Comparison of ENCODE assay signal across 13 mouse cellular contexts in the genomic region with DNA sequence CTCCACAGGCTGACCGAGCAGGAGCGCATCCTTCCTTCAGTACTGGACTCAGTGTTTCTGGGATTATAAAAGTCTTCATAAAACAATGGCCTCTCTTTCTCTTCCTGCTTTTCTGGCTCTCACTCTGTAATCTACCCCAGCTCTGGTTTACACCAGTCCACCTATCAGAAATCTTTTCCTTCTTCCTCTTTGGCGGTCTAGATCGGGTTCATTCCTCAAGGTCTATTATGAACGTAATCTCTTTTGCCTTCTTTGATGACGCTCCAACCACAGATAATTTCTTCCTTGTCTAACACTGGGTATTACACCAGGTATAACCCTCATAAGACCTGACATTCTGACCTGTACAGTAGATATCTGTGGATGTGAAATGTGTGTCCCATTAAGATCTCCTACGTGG. TPM values are rescaled to one million over a fixed set of nuclear protein-coding genes. Genes with fewer than 3 reads are reported as not detected.
A peak's percentile ranks its signal among the peaks of the same experiment; 100 is the strongest.
DNase-seq lines count a peak whose midpoint lies in the region; ATAC-seq and TF ChIP-seq lines count a peak whose summit lies in the region.
"Had no signal": no experiment of that assay in that cellular context is flagged by ENCODE, and none has a peak within 500 bp of the region (broad histone marks: within the 10 kb centered on the region; RNA-seq: fewer than 3 reads in every experiment).

No protein-coding gene starts in this region.

- no peaks in the 10 kb centered on the region; the same call in 1 of the 2 replicates for H3K36me3 ChIP-seq in heart, embryonic 15.5 days
- H3K36me3 ChIP-seq in hindbrain, embryonic 15.5 days, result no peaks in the 10 kb centered on the region
- H3K36me3 ChIP-seq in neural tube, embryonic 13.5 days, result no peaks in the 10 kb centered on the region
- no peaks in the 10 kb centered on the region for H3K36me3 ChIP-seq in liver, embryonic 12.5 days
- no peaks in the 10 kb centered on the region for H3K36me3 ChIP-seq in thymus, adult 2 months (ENCODE audit: control insufficient read depth, insufficient read depth, low read length)

- no peaks in the 10 kb centered on the region for H3K9me3 ChIP-seq in heart, embryonic 15.5 days (replicated peaks)
- H3K9me3 ChIP-seq in hindbrain, embryonic 15.5 days, result no peaks in the 10 kb centered on the region
- no peaks in the 10 kb centered on the region for H3K9me3 ChIP-seq in neural tube, embryonic 13.5 days
- H3K9me3 ChIP-seq in liver, embryonic 12.5 days (replicated peaks), result no peaks in the 10 kb centered on the region

- DNase-seq in heart, postnatal 4 days, result no peak
- DNase-seq in MEL-GATA-1-ER (ENCODE audit: extremely low read depth, low read depth), result peak; percentile 6
- no peak for DNase-seq in thymus, adult 2 months
- DNase-seq: adrenal gland, postnatal 10 days; gastrocnemius, postnatal 10 days; heart, postnatal 10 days; lung, postnatal 10 days; thymus, postnatal 14 days had no signal

- ATAC-seq in heart, embryonic 15.5 days (replicated peaks; ENCODE audit: insufficient number of reproducible peaks, insufficient read depth, low FRiP score, low read depth), result no peak
- no peak for ATAC-seq in hindbrain, embryonic 15.5 days (ENCODE audit: low FRiP score, low read depth)
- no peak for ATAC-seq in neural tube, embryonic 13.5 days (ENCODE audit: low read depth)
- no peak for ATAC-seq in liver, embryonic 12.5 days

- H3K27me3 ChIP-seq in heart, embryonic 15.5 days, result no peaks in the 10 kb centered on the region
- H3K27me3 ChIP-seq in hindbrain, embryonic 15.5 days, result no peaks in the 10 kb centered on the region
- H3K27me3 ChIP-seq in neural tube, embryonic 13.5 days, result no peaks in the 10 kb centered on the region
- no peaks in the 10 kb centered on the region for H3K27me3 ChIP-seq in liver, embryonic 12.5 days (replicated peaks)
- H3K27me3 ChIP-seq in thymus, adult 2 months (ENCODE audit: control insufficient read depth, insufficient read depth, low read length), result no peaks in the 10 kb centered on the region

- H3K9ac ChIP-seq in heart, embryonic 15.5 days, result no peak overlapping the region
- H3K9ac ChIP-seq in hindbrain, embryonic 15.5 days, result no peak overlapping the region
- H3K9ac ChIP-seq in neural tube, embryonic 13.5 days, result peak overlapping the region; percentile 100; the same call in 1 of the 2 replicates
- H3K9ac ChIP-seq in liver, embryonic 12.5 days, result no peak overlapping the region

- no peak overlapping the region for H3K27ac ChIP-seq in heart, embryonic 15.5 days
- no peak overlapping the region for H3K27ac ChIP-seq in hindbrain, embryonic 15.5 days (replicated peaks)
- H3K27ac ChIP-seq in neural tube, embryonic 13.5 days (replicated peaks), result no peak overlapping the region
- no peak overlapping the region for H3K27ac ChIP-seq in liver, embryonic 12.5 days
- H3K27ac ChIP-seq in thymus, adult 2 months (ENCODE audit: control insufficient read depth, insufficient read depth, low read length), result no peak overlapping the region
- H3K27ac ChIP-seq: kidney, postnatal 0 days had no signal

- H3K4me3 ChIP-seq in heart, embryonic 15.5 days, result no peak overlapping the region
- no peak overlapping the region for H3K4me3 ChIP-seq in hindbrain, embryonic 15.5 days
- H3K4me3 ChIP-seq in neural tube, embryonic 13.5 days, result peak overlapping the region; percentile 70; the same call in 1 of the 2 replicates
- no peak overlapping the region for H3K4me3 ChIP-seq in liver, embryonic 12.5 days
- H3K4me3 ChIP-seq in thymus, adult 2 months (ENCODE audit: control insufficient read depth, insufficient read depth, low read length), result no peak overlapping the region

- no peak for TF ChIP-seq POLR2A in thymus, adult 2 months (IDR thresholded peaks at IDR 0.05; ENCODE audit: control insufficient read depth, extremely low read depth, insufficient read depth, low read length, poor library complexity)

- no peak for TF ChIP-seq CTCF in thymus, adult 2 months (IDR thresholded peaks at IDR 0.05; ENCODE audit: borderline replicate concordance, control insufficient read depth, extremely low read depth, insufficient read depth, low read length, poor library complexity)

- WGBS in heart, embryonic 15.5 days, result 76% methylated on average over 7 of the region's 7 CpGs
- 79% methylated on average over 7 of the region's 7 CpGs for WGBS in hindbrain, embryonic 15.5 days
- WGBS in neural tube, embryonic 13.5 days, result 81% methylated on average over 7 of the region's 7 CpGs
- WGBS in liver, embryonic 12.5 days (ENCODE audit: insufficient replicate concordance), result 57% methylated on average over 7 of the region's 7 CpGs
- 96% methylated on average over 7 of the region's 7 CpGs for WGBS in thymus, adult 2 months

- peak overlapping the region; percentile 79; the same call in 1 of the 2 replicates for H3K4me2 ChIP-seq in heart, embryonic 15.5 days
- peak overlapping the region; percentile 85 for H3K4me2 ChIP-seq in hindbrain, embryonic 15.5 days
- peak overlapping the region; percentile 70 for H3K4me2 ChIP-seq in neural tube, embryonic 13.5 days
- no peak overlapping the region for H3K4me2 ChIP-seq in liver, embryonic 12.5 days

- peaks cover 27% of the 10 kb centered on the region for H3K4me1 ChIP-seq in heart, embryonic 15.5 days (replicated peaks)
- peaks cover 31% of the 10 kb centered on the region for H3K4me1 ChIP-seq in hindbrain, embryonic 15.5 days (replicated peaks)
- H3K4me1 ChIP-seq in neural tube, embryonic 13.5 days (replicated peaks), result peaks cover 40% of the 10 kb centered on the region
- H3K4me1 ChIP-seq in liver, embryonic 12.5 days, result peaks cover 37% of the 10 kb centered on the region
- 0 out of 2 replicates have a peak, but pooled peaks cover 2% of the 10 kb centered on the region for H3K4me1 ChIP-seq in thymus, adult 2 months (replicated peaks; ENCODE audit: control insufficient read depth, insufficient read depth, low read length)

RNA-seq across cellular contexts. Expression of gene Jmjd1c, which starts 1.0 kb away (rescaled TPM):
- polyA plus RNA-seq in heart, embryonic 15.5 days (2015; fragmentation: Nextera tagmentation; extraction: Ambion mirVana), result 33.3 and 33.5 TPM in 2 replicates
- total RNA-seq in heart, postnatal 4 days (2021), result 10 to 100 TPM; 66.7 to 70.5 TPM
- 51.0 and 53.9 TPM in 2 replicates for polyA plus RNA-seq in hindbrain, embryonic 15.5 days (2015; fragmentation: Nextera tagmentation; extraction: Ambion mirVana)
- polyA plus RNA-seq in neural tube, embryonic 13.5 days (2015; fragmentation: Nextera tagmentation; extraction: Ambion mirVana), result 51.4 and 52.4 TPM in 2 replicates
- 16.1 and 16.3 TPM in 2 replicates for polyA plus RNA-seq in liver, embryonic 12.5 days (2016; fragmentation: Nextera tagmentation; extraction: Ambion mirVana)
- 31.5 and 38.4 TPM in 2 replicates for polyA plus RNA-seq in thymus, adult 2 months (2012; rRNA removed)

RNA-seq across cellular contexts. Expression of gene Reep3, which starts 1.8 kb away (rescaled TPM):
- polyA plus RNA-seq in heart, embryonic 15.5 days (2015; fragmentation: Nextera tagmentation; extraction: Ambion mirVana), result 30.6 and 31.5 TPM in 2 replicates
- 10 to 100 TPM; 42.9 to 43.7 TPM for total RNA-seq in heart, postnatal 4 days (2021)
- 32.8 and 36.2 TPM in 2 replicates for polyA plus RNA-seq in hindbrain, embryonic 15.5 days (2015; fragmentation: Nextera tagmentation; extraction: Ambion mirVana)
- 54.6 and 61.1 TPM in 2 replicates for polyA plus RNA-seq in neural tube, embryonic 13.5 days (2015; fragmentation: Nextera tagmentation; extraction: Ambion mirVana)
- 8.7 and 8.8 TPM in 2 replicates for polyA plus RNA-seq in liver, embryonic 12.5 days (2016; fragmentation: Nextera tagmentation; extraction: Ambion mirVana)
- 12.9 and 13.2 TPM in 2 replicates for polyA plus RNA-seq in thymus, adult 2 months (2012; rRNA removed)
